Mouse (Mus musculus) hematopoietic stem cell, adult 5-6 weeks (primary cell): ENCODE results near the gene Capza1. TPM values are rescaled to one million over a fixed set of nuclear protein-coding genes. Genes with fewer than 3 reads are reported as not detected.
"Not testable (repeated sequence)": the region's sequence is repeated elsewhere in the genome, so short reads cannot be mapped to it uniquely, and the experiment has no call there.

ENCODE experiments used
- ATAC-seq, 2 experiments: fragments of 125-278 bp in 1 of 2; replicated peaks in 1 of 2; 2 replicates each; pipeline ENCODE4 v1.8.0; 2016 to 2017; ENCODE audit warnings: inconsistent platforms in 2 of 2, mild to moderate bottlenecking in 2 of 2, moderate number of reproducible peaks in 2 of 2, low read depth in 1 of 2, moderate TSS enrichment in 1 of 2; ENCODE audit not compliant: low FRiP score in 2 of 2, poor library complexity in 2 of 2, severe bottlenecking in 2 of 2, insufficient read depth in 1 of 2, low TSS enrichment in 1 of 2
- total RNA-seq: library from RNA; stranded (forward); fragments of 172-1452, 232-1000 nt; gene quantifications from 2 replicates; pipeline ENCODE4 v1.2.3, GENCODE M21; 2017

The Capza1 gene
- 190 and 227 TPM in 2 replicates for total RNA-seq

DNA sequence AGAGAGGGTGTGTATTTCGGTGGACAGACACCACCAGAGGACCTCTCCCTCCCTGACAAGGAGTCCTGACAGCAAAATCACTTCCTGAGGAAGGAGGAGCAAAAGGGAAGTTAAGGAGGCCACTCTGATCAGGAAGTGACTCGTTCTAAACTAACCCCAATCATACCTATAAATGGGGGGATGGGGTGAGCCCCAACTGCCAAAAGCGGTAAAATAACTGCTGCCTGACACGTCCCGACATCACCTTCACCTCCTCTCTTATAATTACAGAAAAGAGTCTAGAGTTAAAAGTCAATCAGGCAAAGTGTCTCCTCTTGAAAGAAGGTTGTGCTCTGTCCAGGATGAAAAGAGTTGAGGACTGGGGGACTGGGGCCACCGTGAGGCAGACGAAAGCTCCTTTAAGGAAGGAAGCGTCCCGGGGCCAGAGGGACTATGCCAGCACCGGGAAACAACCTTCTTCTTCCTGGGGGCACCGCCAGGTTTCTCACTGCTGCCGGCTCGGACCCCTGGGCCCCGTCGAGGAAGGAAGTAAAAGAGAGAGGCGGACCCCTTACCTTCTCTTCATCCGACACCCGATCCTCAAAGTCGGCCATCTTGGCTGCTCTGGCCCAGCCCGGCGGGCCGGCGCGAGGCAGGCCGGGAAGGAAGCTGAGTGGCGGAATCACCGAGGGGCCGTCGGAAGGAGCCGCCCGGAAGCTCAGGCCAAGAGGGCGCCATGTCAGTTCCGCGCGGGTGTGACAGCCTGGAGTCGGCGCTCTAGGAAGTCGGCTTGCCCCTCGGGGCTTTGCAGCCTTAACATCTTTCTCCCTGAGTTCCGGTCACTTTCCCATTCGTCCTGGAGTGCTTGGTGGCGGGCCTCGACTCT, at the start of gene Capza1, which contains the start of gene St7l:
Gene Capza1, minus strand, starts transcription at position 720 of the 865 bp plus-strand sequence.
Gene St7l, plus strand, starts transcription at position 220 of the 865 bp plus-strand sequence.
- ATAC-seq = peak; percentile 87 to 88

DNA sequence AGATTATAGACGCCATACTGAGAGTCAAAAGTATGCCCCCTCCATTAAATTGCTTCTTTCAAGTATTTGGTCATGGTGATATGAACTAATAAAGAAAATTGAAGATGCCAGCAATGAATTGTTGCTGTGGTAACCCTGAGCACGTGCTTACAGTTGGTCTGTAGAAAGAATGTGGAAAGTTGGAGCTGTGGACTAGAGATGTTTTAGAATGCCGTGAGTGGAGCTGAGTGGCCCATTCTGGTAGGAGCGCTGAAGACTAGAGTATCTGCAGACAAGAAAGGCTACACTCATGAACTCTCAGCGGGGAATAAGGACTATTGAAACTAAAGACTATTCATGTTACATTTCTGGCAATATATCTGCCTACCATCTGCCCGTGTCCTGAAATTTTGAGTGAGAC, 44.9 kb upstream of the Capza1 start:
- no peak for ATAC-seq

DNA sequence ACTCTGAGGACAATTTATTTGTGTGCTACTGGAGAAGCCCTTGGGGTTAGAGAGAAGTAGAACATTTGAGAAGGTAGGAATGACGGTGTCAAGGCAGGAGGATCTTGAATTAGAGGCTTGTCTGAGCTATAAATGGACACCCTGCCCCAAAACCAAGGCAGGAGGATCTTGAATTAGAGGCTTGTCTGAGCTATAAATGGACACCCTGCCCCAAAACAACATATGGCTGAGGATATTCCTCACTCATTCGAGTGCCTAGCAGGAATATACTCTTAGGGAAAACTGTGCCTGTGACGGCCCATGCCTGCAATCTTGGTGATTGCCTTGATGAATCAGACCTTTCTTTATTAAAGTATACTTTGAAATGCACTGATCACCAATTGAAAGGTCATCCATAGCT, 41.7 kb upstream of the Capza1 start:
- ATAC-seq = no peak

DNA sequence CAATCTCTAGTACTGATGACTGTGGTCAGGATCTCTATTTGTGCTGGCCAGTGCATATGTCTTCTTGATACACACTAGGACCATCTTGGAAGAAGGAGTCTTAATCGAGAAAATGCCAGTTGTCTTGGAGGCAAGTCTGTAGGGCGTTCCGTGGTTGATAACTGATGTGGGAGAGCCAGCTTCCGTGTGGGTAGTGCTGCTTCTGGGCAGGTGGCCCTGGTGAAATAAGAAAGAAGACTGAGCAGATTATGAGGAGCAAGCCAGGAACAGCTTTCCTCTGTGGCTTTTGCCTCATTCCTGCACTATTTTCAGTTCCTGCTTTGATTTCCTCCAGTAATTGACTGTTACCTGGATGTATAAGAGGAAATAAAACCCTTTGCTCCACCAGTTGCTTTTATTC, 41.1 kb upstream of the Capza1 start:
- no peak for ATAC-seq

DNA sequence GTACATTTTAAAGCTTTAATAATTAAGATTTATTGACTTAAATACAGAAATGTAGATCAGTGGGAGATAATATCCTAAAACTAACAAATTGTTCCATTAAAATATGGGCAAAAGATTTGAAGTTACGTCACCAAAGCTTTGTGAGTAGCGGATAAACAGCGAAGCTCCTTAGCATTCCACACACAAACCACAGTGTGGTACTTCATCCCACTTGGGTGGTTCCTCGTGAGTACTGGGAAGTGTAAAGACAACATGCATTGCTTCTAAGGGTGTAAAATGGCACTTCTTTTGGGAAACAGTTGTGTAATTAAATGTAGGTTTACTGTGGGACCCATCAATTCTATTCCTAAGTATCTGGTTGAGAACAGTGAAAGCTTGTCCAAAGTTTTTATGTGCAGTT, 36.8 kb upstream of the Capza1 start:
- ATAC-seq = no peak

DNA sequence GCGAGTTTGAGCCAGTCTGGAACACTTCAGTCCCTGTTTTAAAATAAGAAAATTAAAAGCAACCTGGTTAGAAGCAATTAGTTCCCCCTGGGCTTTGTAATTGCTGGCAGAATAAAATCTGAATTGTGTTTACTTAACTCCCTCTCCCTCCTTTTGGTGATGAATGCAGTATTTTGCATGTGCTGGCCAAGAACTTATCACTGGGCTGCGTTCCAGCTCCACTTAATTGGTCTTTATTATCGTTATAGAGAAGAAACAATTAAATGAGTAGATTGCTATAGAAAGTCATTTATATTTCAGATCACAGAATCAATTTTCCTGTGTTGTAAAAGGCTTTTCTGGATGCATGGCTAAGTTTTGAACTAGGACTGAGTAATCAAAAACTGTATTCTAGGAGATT, 31.8 kb upstream of the Capza1 start:
- ATAC-seq = no peak

DNA sequence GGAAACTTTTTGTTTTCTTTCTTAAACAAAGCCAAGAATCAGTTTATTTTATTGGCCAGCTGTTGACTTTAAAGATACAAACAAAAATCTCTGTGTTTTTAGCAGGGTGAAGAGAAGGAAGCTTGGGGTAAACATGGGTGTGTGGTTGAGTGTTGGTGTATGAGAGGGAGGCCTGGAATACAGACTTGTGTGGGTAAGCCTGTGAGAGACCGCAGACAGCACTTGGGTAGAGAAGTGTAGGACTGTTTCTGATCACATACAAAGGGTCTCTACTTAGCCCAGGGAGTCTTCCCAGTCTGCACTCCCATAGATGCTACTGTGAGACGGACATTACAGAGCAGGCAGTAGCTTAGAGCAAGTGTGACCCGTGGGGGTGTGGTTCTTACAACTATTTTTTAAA, 24.3 kb upstream of the Capza1 start:
- no peak for ATAC-seq

DNA sequence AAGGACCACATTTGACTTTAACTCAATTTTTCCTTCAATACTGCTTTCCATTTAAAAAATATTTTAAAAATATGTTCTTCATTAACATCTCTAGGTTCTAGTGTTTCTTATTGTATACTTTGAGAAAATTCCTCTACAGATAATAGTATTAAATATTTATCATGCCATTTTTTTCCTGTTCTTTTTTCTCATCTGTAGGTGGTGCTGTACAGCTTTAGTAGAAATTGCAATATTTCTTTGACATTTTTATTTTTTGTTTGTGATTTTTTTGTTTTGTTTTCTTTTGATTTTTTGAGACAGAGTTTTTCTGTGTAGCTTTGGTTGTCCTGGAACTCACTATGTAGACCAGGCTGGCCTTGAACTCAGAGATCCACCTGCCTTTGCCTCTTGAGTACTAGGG, 5.3 kb upstream of the Capza1 start:
- no peak for ATAC-seq

DNA sequence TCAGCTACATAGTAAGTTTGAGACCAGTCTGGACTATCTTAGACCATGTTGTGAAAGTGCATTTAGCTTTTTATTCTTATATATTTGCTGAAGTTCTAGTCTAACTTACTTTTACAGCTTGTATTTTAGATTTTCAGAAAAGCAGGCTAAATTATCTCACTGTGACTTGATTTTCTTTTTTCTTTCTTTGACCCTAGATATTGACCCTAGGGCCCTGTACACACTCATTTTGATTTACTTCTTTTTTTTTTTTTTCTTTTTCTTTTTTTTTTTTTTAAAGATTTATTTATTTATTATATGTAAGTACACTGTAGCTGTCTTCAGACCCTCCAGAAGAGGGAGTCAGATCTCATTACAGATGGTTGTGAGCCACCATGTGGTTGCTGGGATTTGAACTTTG, 2.4 kb upstream of the Capza1 start:
- ATAC-seq = not testable (repeated sequence)

DNA sequence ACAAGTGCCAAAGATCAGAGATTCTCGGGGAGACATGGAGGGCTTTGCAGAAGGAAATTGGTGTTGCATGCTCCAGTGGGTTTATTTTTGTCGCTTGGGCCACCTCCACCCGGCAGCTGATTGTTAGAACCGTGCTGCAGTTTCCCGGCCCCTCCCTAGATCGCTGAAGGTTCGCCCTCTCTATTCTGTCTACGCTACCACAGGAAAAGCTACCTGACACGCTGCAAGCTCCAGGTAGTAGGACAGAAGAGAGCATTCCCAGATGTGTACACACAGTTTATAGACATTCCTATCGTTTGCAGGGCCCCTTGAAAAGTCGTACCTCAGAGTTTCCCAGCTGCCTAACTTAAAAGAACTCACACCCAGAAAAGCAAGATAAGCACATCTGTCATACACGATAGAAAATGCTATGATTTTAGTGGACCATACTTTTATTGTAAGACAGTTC, 1.1 kb upstream of the Capza1 start:
- ATAC-seq = 0 out of 4 replicates have a peak, but pooled peaks of 1 of the 2 experiments have one; percentile 9

DNA sequence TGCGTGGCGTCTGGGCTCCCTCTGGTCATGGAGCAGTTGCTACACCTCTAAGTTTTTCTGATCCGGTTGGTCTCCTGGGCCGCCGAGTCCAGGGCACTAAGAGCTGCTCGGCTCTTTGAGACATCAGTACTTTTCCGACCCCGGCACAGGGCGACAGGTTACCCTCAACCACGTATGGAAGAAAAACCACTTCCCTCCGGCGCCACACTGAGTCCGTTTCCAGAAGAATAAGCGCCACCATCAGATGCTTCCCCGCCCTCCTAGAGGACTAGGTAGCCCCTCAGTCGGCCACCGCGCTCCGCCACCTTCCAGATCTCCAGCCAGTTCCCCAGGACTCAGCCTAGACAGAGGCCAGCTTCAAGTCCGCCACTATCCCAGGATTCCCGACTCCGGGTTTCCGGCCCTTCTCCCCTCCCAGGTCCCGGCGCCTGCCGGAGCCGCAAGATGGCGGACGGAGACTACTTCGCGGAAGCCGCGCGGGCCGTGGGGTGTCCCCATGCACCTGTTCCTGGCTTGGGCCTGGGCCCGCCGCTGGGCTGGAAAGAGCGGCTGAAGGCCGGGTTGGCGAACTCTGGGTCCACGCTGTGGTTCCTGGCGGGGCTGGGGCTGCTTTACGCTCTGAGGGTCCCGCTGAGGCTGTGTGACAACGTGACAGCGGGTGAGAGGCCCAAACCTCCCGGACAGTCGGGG, 491 bp upstream of the Capza1 start:
- ATAC-seq = peak; percentile 48 to 57

DNA sequence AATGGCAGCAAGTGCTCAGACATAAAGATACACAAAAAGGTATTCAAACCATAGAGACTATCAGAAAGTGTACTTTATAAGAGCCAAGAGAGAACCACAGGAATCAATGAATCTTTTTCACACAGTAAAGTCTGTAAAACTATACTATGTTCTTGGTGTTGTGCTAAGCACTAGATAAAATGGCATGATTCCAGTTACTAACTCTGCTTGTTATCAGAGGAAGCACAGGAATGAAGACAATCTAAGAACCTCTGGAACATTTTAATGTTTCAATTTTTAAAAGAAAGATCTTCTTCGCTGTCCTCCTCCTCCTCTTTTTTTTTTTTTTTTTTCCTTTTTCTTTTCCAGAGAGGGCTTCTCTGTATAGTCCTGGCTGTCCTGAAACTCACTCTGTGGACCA, 5.7 kb downstream of the Capza1 start:
- ATAC-seq = no peak

DNA sequence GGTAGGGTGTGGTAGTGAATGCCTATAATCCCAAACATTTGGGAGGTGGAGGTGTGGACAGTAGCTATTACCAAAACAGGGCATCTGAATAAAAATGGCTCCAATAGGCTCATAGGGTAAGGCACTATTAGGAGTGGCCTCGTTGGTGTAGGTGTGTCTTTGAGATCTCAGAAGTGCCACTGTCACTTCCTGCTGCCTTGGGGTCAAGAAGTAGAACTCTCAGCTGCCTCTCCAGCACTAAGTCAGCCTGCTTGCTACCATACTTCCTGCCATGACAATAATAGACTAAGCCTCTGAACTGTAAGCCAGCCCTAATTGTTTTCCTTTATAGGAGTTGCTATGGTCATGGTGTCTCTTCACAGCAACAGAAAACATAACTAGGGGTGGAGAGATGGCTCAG, 8.2 kb downstream of the Capza1 start:
- ATAC-seq = no peak

DNA sequence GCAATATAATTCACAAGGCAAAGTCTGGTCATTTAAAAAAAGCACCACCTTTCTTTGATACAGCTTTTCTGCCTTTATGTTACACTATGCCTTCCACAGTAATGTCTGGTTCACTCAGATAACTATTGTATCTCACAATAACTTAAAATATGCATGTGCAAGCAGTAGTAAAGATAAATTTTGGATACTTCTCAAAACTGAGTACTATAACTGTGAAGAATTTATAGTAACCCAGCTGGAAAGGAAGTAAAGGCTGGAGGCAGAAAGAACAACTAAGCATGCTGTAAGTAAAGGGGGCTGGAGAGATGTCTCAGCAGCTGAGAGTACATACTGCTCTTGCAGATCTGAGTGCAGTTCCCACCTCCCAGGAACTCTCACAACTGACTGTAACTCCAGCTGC, 9.4 kb downstream of the Capza1 start:
- no peak; a peak in 1 of 4 replicates for ATAC-seq

DNA sequence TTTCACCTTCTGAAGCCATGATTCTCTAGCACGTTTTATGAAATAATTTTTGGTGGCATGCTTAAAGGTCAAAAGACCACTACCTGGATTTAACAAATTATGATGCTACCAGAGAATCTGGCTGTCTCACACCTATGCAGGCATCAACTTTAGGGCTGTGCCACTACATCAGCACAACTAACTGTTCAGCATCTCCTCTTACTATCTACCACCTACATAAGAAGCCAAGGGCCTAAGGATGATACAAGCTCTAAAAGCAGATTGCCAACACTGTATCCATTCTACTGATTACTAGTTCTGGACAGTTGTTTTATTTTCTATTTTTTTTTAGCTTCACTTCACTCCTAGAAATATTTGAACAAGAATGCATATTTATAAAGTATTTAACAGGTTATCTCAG, 9.8 kb downstream of the Capza1 start:
- no peak for ATAC-seq

DNA sequence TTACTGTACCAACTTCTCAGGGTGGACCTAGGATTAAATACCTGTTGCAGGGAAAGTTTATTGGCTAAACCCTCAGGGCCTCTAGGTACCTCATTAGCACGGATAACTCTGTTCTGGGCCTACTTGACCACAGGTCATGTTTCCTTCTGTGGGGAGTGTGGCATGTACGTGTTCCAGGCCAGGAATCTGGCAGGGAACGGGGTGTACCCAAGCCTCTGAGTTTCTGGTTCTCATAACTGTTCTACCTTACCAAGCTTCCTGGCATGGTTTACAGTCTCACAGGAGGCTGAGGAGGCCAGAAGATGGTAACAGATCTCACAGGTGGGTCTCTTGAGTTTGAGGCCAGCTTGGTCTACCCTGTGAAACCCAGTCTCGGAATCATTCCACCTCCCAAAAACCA, 17.7 kb downstream of the Capza1 start:
- ATAC-seq = no peak

DNA sequence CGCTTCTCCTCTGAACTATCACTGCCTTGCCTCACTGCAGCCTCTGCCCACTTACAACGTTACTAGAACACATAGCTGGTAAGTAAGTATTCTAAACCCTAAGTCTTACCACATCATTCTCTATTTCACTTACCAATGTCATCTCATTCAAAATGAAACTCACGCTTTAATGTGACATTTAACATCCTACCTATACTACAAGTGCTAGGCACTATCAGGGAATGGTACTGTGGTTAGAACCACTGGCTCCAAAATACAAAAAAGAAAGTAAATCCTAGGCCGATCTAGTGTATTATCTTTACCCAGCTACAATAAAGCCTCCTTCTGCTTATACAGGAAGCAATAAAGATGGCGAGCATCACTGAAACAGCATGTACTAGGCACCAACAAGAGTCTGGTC, 23.3 kb downstream of the Capza1 start:
- ATAC-seq = no peak

DNA sequence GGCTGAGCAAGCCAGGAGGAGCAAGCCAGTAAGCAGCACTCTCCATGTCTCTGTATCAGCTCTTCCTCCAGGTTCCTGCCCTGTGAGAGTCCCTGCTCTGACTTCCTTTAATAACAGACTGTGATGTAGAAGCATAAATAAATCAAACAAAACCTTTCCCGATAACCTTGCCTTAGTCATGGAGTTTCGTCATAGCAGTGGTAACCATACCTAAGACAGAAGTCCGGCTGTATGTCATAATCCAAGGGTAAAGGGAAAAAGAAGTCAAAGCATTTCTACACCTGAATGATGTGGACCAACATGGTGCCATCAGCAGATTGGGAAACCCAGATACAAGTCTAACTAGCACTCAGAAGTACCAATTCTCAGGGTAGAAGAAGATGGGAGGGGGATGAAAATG, 28.5 kb downstream of the Capza1 start:
- no peak; a peak in 1 of 4 replicates for ATAC-seq
